Mouse (Mus musculus) 416B (cell line): ENCODE data around the gene Glb1.

Experiments used
- DNase-seq: peaks from one replicate; pipeline ENCODE4 v3.0.0; 2011; ENCODE audit warnings: low read depth

The Glb1 gene

DNA sequence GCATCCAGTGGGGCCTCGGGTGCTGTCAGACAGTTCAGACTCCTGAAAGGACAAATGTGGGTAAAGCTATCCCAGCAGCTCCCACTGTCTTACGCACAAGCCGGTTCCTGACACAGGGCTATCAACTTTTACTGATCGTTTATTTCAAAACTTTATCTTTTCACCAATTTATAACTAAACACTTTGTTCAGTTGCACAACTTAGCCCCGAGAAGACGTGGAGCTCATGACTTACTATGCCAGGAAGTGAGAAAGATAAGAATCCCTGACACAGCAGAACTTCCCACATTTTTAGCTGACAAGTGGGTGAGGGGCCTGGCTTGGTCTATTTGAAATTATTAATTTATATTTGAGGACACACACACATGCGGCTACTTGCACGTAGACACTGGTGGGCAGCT is 6.2 kb upstream of the Glb1 start:
- peak; percentile 61 for DNase-seq

GRCm38 (mm10) chr9:114395258-114395657 is 5.6 kb upstream of the Glb1 start:
- DNase-seq, result peak; percentile 43

DNA sequence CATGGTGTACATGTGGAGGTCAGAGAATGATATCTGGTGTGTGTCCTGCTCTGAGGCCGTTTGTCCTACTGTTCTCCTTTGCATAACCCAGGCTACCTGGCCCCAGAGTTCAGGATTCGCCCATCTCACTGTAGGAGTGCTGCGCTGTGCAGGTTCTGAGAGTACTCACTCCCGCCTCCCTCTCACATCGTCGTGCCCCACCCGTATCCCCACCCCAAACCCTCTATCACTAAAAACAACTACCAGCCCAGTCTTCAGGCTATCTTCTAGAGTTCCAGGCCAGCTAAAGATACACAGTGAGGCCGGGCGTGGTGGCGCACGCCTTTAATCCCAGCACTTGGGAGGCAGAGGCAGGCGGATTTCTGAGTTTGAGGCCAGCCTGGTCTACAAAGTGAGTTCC is 1.2 kb upstream of the Glb1 start:
- DNase-seq, result no peak

GRCm38 (mm10) chr9:114400588-114400948 is 308 bp upstream of the Glb1 start:
- DNase-seq, result no peak

GRCm38 (mm10) chr9:114401685-114402080 is 807 bp downstream of the Glb1 start:
- peak; percentile 81 for DNase-seq

DNA sequence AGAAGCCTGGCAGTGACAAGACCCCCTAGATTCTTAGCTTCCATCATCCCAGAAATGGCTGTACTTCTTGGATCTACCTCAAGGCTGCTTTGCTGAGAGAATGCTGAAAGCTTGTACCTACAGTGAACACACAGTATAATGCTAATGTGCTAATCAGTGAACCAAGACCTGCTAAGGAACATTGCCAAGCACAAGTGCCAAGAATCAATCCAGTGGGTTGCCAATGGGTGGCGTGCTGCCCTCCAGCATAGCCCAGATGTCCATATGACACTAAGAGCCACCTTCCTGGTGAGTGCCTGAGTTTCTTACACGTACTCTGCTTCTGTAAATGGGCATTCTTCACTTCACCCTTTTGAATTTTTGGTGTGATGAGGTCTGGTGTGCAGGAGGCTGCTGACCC is 6.8 kb downstream of the Glb1 start:
- no peak for DNase-seq

DNA sequence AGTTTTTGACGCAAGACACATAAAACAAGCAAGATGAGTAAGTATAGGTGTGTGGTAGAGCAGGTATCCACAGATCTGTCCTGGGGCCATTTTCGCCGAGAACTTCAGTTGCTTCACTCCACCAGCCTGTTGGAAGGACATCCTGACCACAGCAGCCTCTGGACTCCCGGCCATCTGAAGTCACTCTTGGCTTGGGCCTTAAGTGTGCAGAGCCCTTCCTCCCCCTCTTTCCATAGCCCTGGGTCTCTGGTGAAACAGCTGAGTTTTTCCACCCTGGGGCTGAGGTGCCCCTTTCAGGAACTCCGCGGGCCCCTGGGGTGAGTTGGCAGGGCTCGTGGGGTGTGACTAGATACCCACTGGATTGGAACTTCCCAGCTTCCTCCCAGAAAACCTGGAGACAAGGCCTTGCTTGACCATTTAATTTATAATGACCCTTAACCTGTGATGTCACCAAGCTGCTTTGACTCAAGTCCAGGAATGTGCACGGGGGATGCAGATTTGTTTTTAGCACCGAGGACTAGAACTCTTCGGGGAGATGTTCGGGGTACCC is 9.5 kb downstream of the Glb1 start:
- no peak for DNase-seq

DNA sequence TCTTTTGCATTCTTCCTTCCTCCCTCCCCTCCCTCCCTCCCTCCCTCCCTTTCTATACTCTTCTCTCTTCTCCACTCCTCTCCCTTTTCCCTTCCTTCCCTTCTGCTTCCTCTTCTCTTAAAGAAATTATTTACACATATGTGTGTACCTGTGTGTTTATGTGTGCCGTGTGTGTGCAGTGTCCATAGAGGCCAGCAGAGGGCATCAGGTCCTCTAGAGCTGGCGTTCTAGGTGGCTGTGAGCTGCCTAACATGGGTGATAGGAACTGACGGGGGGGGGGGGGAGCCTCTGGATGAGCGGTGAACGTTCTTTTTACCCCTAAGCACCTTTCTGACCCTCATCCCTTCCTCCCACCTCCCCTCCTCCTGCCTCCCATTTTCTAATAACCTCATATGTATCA is 10.4 kb downstream of the Glb1 start:
- DNase-seq, result no peak

- peak; percentile 89 for DNase-seq
These were observed 11.5 kb downstream of the Glb1 start for GRCm38 (mm10) chr9:114412406-114412805.

DNA sequence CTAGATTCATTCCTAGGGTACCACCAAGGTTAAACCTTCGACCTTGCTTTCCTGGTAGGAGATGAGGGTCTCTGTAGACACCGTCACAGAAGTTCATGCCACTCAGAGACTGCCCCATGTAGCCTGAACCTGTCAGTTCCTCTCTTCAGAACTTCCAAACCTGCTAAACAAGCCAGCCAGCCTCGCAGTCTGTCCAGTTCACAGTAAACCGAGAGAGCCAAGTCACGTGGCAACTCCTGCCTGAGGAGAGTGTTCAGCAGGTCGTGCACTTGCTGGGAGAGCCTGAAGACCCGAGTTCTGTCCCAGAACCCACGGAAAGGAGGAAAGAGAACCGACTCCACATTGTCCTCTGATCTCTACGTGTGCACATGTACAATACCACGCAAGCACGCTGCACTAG is 13.0 kb downstream of the Glb1 start:
- DNase-seq, result no peak

DNA sequence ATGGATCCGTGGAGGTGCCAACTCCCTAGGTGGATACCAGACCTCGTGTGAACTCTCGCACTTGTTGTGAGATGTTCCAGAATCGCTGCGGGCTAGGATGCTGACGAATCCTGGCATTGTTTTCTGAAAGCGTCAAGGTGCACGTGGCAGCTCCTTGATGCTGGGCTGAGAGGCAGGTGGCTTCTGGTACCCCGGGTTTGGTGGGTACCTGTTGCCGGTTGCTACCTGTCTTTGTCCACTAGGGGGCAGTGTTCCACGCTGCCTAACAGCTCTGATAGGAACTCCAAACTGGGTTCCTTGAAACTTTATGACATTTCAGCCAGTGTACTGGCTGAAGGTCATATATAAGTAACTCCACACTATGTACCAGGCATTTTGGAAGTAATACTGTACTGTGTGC is 14.8 kb downstream of the Glb1 start:
- peak; percentile 54 for DNase-seq

- no peak for DNase-seq
These were observed 16.0 kb downstream of the Glb1 start for GRCm38 (mm10) chr9:114416646-114417517.

DNA sequence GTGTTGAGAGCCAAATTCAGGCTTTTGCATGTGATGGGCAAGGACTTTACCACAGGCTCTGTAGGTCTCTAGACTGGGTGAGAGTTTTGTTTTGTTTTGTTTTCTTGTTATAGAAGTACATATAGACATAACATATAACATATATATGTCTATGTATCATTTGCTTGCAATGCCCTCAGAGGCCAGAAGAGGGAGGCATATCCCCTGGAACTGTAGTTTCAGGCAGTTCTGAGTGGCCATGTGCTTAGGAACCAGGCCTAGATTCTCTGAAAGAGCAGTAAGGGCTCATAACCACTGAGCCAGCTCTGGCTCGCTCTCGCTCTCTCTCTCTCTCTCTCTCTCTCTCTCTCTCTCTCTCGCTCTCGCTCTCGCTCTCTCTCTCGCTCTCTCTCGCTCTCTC is 17.3 kb downstream of the Glb1 start:
- peak; percentile 82 for DNase-seq

GRCm38 (mm10) chr9:114420443-114420842 is 19.6 kb downstream of the Glb1 start:
- no peak for DNase-seq

DNA sequence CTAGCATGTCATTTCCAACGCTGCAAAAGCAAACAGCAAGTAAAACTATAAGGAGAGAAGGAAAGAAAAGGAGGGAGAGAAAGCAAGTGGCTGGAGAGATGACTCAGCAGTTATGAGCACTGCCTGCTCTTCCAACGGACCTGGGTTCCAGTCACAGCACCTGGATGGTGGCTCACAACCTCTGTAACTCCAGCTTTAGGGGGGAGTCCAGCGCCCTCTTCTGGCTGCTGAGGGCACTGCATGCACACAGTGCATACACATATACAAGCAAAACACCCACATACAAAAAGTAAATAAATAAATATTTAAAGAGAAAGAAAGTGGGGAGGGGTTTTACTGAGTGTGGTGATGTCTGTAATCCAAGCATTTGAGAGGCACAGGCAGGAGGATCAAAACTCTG is 20.2 kb downstream of the Glb1 start:
- no peak for DNase-seq

- DNase-seq, result no peak
These were observed 20.9 kb downstream of the Glb1 start for GRCm38 (mm10) chr9:114421797-114422196.

DNA sequence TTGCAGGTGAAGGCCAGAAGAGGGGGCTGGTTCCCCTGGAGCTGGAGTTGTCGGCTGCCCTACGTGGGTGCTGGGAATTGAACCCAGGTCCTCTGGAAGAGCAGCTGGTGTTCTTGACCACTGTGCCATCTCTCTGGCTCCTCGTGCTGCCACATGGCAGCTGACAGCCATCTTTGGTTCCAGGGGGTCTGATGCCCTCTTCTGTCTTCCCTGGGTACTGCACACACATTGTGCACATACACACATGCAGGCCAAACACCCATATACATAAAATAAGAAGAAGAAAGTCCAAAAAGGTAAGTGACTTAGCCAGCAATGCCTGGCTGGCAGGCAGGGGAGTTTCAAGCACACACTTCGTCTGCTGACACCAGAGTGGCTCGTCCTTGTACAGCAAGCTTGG is 24.7 kb downstream of the Glb1 start:
- no peak for DNase-seq

GRCm38 (mm10) chr9:114426201-114426600 is 25.3 kb downstream of the Glb1 start:
- DNase-seq, result no peak

GRCm38 (mm10) chr9:114427425-114427824 is 26.5 kb downstream of the Glb1 start:
- no peak for DNase-seq

DNA sequence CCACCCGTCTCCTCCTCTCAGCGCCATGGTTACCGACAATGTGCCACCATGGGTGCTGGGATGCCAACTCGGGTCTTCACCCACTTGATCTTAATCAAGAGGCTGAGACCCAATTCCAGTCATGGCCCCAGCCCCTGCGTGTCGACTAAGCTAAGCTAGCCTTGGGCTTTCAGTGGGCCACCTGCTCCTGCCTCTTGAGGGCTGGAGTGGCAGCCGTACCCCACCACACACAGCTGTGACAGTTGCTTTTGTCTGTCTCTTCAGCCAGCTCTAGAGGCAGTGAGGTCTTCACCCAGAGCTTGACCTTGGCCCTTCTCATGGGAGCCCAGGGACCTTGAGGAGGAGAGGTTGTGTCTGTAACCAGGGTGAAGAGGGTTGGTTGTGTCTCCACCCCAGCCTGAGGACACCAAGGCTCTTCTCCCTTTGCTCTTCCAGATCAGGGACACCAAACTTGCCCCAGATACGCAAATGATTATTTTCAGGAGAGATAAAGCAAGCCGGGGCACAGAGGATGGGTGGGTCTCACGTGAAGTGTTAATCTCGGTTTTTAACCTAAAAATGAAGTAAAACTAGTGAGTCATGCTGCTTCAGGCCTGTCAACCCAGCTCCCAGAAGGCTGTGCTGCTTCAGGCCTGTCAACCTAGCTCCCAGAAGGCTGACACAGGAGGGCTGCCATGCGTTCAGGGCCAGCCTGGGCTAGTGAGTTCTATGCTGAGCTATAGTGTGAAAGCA is 27.4 kb downstream of the Glb1 start:
- no peak for DNase-seq

- DNase-seq, result no peak
These were observed 34.8 kb downstream of the Glb1 start for GRCm38 (mm10) chr9:114435668-114436067.

DNA sequence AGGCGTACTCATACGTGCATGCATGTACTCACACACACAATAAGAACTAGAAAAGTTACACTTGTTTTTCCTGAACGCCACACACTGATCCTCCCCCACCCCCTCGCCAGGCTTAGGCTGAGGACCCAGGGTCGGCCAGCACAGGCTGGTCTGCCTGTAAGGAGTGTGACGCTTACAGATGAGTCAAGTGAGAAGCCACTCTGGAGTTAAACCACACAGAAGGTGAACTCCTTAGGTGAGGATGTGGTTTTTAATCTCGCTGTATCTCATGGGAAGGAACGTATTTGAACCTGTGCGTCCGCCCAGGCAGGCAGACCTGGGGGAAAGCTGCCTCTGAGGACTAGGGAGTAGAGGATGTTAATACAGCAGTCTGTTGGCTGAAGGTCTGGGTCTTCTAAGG is 39.7 kb downstream of the Glb1 start:
- no peak for DNase-seq

GRCm38 (mm10) chr9:114442225-114442624 is 41.3 kb downstream of the Glb1 start:
- peak; percentile 47 for DNase-seq
